Mouse (Mus musculus) ZHBTc4 (cell line): ENCODE data around the gene Gm2237.
A peak's percentile ranks its signal among the peaks of the same experiment; 100 is the strongest.
"Not testable (repeated sequence)": the region's sequence is repeated elsewhere in the genome, so short reads cannot be mapped to it uniquely, and the experiment has no call there.

Source experiments
- DNase-seq: peaks from one replicate; pipeline ENCODE4 v3.0.0-alpha.2; 2011; ENCODE audit warnings: low read depth, low spot score

The Gm2237 gene

DNA sequence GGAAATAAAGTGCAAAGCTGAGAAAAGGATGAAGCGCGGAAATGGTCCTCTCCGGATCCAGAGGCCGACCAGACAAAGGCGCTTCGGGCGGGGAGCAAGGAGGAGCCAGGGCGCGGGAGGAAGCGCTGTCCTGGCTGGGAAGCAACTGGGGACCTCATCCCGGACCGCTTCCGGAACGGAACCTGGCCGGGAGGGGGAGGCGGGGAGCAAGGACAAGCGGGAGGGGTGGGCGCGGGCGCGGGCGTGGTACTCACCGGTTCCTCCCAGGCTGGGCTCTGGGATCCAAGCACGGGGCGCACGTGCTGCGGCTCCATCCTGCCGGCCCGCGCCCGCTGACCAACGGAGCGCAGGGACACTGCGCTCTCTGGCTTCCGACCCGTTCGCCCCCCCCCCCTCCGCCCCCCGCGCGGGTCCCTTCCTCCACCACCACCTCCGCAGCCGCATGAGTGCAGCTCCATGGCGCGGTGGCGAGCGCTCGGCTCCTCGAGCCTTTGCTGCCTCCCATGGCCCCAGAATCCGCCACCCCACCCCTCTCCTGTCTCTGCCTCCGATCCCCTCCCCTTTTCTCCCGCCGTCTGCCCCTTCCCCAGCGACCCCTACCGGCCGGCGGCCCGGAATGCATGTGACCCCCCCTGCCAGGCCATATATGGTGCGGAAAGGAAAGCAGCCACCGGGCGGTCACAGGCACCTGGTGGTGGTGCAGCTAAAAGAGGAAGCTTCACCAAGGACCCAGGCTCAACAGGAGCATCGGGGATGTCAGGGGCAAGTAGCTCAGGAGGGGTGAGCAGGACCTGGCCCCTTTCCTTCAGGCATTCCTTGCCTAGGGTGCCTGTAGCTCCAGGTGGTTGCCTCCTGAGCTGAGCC lies at the start of gene Gm2237:
Gm2237 (minus strand) TSS at position 332 of the 864 bp plus-strand sequence.
- peak; percentile 1 for DNase-seq

DNA sequence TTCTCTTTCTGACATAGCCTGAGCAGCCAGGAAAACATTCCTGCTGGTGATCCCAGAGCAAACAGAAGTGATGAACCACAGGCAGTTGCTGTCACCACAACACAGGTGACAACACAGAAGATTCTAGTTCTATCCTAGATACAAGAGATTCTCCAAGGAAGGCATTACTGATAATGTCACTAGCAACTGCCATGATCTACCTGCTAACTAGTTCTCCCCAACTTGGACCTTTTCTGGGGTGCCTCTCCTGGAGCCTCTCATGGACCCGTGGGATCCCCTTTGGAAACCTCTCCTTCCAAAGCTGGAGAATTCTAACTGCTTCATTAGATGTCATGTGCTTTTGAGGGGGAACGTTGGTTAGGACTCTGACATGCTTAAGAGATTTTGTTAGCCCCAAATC lies 17.5 kb upstream of the Gm2237 start, which contains the start of gene Gm5458:
Gm5458 (minus strand) TSS at position 101 of the 400 bp plus-strand sequence.
- DNase-seq = not testable (repeated sequence)

DNA sequence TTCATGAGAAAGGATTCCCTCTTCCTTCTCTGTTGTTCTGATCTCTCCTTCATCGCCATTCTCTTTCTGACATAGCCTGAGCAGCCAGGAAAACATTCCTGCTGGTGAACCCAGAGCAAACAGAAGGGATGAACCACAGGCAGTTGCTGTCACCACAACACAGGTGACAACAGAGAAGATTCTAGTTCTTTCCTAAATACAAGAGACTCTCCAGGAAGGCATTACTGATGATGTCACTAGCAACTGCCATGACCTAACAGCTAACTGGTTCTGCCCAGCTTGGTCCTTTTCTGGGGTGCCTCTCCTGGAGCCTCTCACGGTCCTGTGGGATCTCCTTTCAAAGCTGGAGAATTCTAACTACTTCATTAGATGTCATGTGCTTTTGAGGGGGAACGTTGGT lies 35.1 kb downstream of the Gm2237 start, which contains the start of gene Gm2244:
Gm2244 (minus strand) TSS at position 101 of the 400 bp plus-strand sequence.
- DNase-seq = not testable (repeated sequence)
